Mouse (Mus musculus) stomach, postnatal 0 days (tissue): ENCODE data around the gene Copb2. TPM values are rescaled to one million over a fixed set of nuclear protein-coding genes. Genes with fewer than 3 reads are reported as not detected.

Experiments
- ATAC-seq: fragments of 200-750 bp; cut with Nextera tagmentation; 2 replicates; pipeline ENCODE4 v1.8.0; 2017; ENCODE audit not compliant: low FRiP score, low TSS enrichment
- DNase-seq: peaks from one replicate; pipeline ENCODE4 v3.0.0-alpha.2; 2016; ENCODE audit warnings: low spot score
- H3K27ac ChIP-seq: fragments of 300-500 bp; sonication (generic); replicated peaks from 2 replicates; pipeline ENCODE4 v1.5.1; 2014; ENCODE audit warnings: mild to moderate bottlenecking, control low read depth
- H3K27me3 ChIP-seq: fragments of 300-500 bp; sonication (generic); 2 replicates; pipeline ENCODE4 v1.6.1; 2014; ENCODE audit warnings: low read length; ENCODE audit not compliant: control insufficient read depth, insufficient read depth
- H3K36me3 ChIP-seq: fragments of 300-500 bp; sonication (generic); 2 replicates; pipeline ENCODE4 v1.6.1; 2014; ENCODE audit warnings: low read length, mixed read lengths; ENCODE audit not compliant: control insufficient read depth, insufficient read depth
- H3K4me1 ChIP-seq: fragments of 300-500 bp; sonication (generic); replicated peaks from 2 replicates; pipeline ENCODE4 v1.6.1; 2014; ENCODE audit warnings: antibody characterized with exemption; ENCODE audit not compliant: control insufficient read depth, insufficient read depth
- H3K4me2 ChIP-seq: fragments of 300-500 bp; sonication (generic); replicated peaks from 2 replicates; pipeline ENCODE4 v1.6.1; 2014; ENCODE audit warnings: low read depth, mild to moderate bottlenecking, control low read depth, moderate library complexity
- H3K4me3 ChIP-seq: fragments of 300-500 bp; sonication (generic); 2 replicates; pipeline ENCODE4 v1.5.1; 2014; ENCODE audit warnings: low read depth, low read length, control low read depth
- H3K9ac ChIP-seq: fragments of 300-500 bp; sonication (generic); 2 replicates; pipeline ENCODE4 v1.6.1; 2014; ENCODE audit warnings: mild to moderate bottlenecking, low read length, control low read depth, mixed read lengths
- H3K9me3 ChIP-seq: fragments of 300-500 bp; sonication (generic); 2 replicates; pipeline ENCODE4 v1.6.1; 2016; ENCODE audit warnings: low read length; ENCODE audit not compliant: control insufficient read depth
- CTCF ChIP-seq: IDR thresholded peaks from 2 replicates; pipeline ENCODE4 v1.5.1; 2016; ENCODE audit warnings: antibody characterized with exemption, low read depth, mild to moderate bottlenecking, moderate library complexity
- EP300 ChIP-seq: optimal IDR thresholded peaks from 2 replicates; pipeline ENCODE3; 2016; ENCODE audit warnings: antibody characterized with exemption
- WGBS: fragments of 180-500 bp; shearing (Covaris S2); extraction: QIAGEN DNeasy Blood & Tissue Kit; methylation state at CpG from one replicate; pipeline ENCODE4 v1.1.7; 2014; 5-methylcytosine and 5-hydroxymethylcytosine counted together
- polyA plus RNA-seq: library from polyadenylated mRNA; unstranded; fragments of >200 nt; fragmentation: Nextera tagmentation; extraction: Ambion mirVana; gene quantifications from 2 replicates; pipeline ENCODE4 v1.2.1, GENCODE M21; 2015

Gene Copb2
- polyA plus RNA-seq, 1 experiment from 2014 or later, result 105 TPM

DNA sequence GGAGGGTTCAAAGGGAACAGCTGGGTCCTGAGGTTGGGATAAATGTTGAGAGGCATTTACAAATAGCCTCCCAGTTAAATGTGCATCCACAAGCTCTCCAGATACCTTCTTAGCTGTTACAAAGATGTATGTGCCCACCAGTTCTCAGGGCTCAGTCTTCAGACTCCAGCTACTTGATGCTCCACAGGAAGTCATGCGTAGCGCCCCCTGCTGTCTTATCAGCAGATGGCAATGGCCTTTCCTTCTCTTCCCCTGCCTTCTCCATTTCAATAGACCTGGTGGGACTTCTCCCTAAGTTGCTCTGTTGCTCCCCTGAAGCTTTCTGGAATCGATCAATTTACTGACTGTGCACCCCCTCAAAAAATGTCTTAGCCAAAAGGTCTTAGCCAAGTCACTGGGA, 65.0 kb downstream of the Copb2 start:
- TF ChIP-seq EP300, result no peak
- TF ChIP-seq CTCF, result peak; percentile 58
- 39% methylated on average over 3 of the region's 3 CpGs for WGBS
- H3K4me2 ChIP-seq, result no peak overlapping the region
- H3K9me3 ChIP-seq, result no peaks in the 10 kb centered on the region
- H3K9ac ChIP-seq, result no peak overlapping the region
- H3K4me3 ChIP-seq, result no peak overlapping the region
- DNase-seq (no peak), ATAC-seq (no peak)
- no peaks in the 10 kb centered on the region for H3K4me1 ChIP-seq
- no peak overlapping the region for H3K27ac ChIP-seq
- H3K27me3 ChIP-seq, result no peaks in the 10 kb centered on the region
- no peaks in the 10 kb centered on the region for H3K36me3 ChIP-seq

DNA sequence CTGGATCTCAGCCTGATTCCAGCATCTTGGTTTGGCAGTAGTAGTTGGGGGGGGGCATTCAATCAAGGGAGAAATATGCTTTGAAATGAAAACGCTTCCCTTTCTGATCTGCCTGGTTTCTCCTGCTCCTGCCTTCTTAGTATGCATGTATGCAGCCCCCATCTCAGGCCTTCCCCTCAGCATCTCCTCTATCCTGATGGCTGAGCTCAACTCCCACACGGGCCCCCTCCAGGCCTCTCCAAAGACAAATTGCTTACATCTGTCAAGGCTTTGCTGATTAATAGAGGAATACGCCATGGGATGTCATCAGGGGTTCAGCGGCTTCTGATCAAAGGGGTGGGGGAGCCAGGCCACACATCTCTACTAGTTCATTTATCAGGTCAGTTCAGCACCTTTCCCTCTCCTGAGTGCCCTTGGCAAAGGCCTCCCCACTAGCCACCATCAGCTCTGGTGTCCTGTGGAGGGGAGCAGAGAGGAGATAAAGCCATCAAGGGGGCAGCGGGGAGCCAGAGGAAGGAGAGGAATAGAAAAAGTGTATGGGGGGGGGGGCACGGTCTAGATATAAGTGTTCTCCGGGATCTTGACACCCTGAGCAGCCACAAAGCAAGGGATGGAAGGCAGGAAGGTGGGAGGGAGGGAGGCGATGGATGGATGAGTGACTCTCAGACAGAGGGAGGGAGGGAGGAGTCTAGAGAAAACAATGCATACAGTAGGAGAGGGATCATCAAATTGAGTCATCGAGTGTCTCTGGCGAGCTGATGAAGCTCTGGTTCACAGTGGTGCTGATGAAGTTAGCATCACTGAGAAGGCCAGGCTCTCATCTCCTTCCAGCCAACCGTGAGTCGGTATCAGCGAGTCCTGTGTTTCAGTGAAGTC, 70.0 kb downstream of the Copb2 start:
- Histone ChIP-seq H3K27me3 (no peaks in the 10 kb centered on the region), H3K9ac (no peak overlapping the region), H3K36me3 (no peaks in the 10 kb centered on the region), H3K4me2 (no peak overlapping the region), H3K9me3 (no peaks in the 10 kb centered on the region), H3K4me1 (no peaks in the 10 kb centered on the region), H3K27ac (no peak overlapping the region), H3K4me3 (no peak overlapping the region)
- DNase-seq (no peak), ATAC-seq (no peak)
- TF ChIP-seq EP300, result no peak
- TF ChIP-seq CTCF, result no peak
- WGBS, result 69% methylated on average over 13 of the region's 13 CpGs

Other genes with a start within 250 kb of the Copb2 start
- 44.6 and 45.7 TPM in 2 replicates for gene Rbp1, start 140.8 kb upstream of the Copb2 start, polyA plus RNA-seq
- 197 and 200 TPM in 2 replicates for gene Rbp2, start 77.6 kb upstream of the Copb2 start, polyA plus RNA-seq
- gene Mrps22, start 37.9 kb downstream of the Copb2 start, polyA plus RNA-seq, result 28.7 and 32.0 TPM in 2 replicates